Mouse (Mus musculus) liver, postnatal 0 days (tissue): ENCODE results near the gene Immp2l. TPM values are rescaled to one million over a fixed set of nuclear protein-coding genes. Genes with fewer than 3 reads are reported as not detected.

ENCODE experiments used
- ATAC-seq: fragments of 200-750 bp; cut with Nextera tagmentation; 2 replicates; pipeline ENCODE4 v1.8.0; 2017; ENCODE audit warnings: mild to moderate bottlenecking, moderate library complexity
- DNase-seq: peaks from one replicate; pipeline ENCODE4 v3.0.0-alpha.2; 2016
- H3K27ac ChIP-seq: fragments of 300-500 bp; sonication (generic); 2 replicates; pipeline ENCODE4 v1.5.1; 2014; ENCODE audit warnings: antibody characterized with exemption, moderate library complexity, mild to moderate bottlenecking, low read depth
- H3K27me3 ChIP-seq: fragments of 300-500 bp; sonication (generic); 2 replicates; pipeline ENCODE4 v1.6.1; 2014; ENCODE audit warnings: low read length, control low read depth, mixed read lengths; ENCODE audit not compliant: insufficient read depth
- H3K36me3 ChIP-seq: fragments of 300-500 bp; sonication (generic); replicated peaks from 2 replicates; pipeline ENCODE4 v1.6.1; 2014; ENCODE audit warnings: mild to moderate bottlenecking, control low read depth, low read length, moderate library complexity, mixed read lengths; ENCODE audit not compliant: insufficient read depth
- H3K4me1 ChIP-seq: fragments of 300-500 bp; sonication (generic); 2 replicates; pipeline ENCODE4 v1.6.1; 2014; ENCODE audit warnings: antibody characterized with exemption, mild to moderate bottlenecking, control low read depth; ENCODE audit not compliant: insufficient read depth
- H3K4me2 ChIP-seq: fragments of 300-500 bp; sonication (generic); 2 replicates; pipeline ENCODE4 v1.6.1; 2014; ENCODE audit warnings: low read depth, mild to moderate bottlenecking, low read length, moderate library complexity, mixed read lengths
- H3K4me3 ChIP-seq: fragments of 300-500 bp; sonication (generic); 2 replicates; pipeline ENCODE4 v1.5.1; 2014; ENCODE audit warnings: low read depth, low read length
- H3K9ac ChIP-seq: fragments of 300-500 bp; sonication (generic); replicated peaks from 2 replicates; pipeline ENCODE4 v1.6.1; 2014; ENCODE audit warnings: mild to moderate bottlenecking, moderate library complexity
- H3K9me3 ChIP-seq: fragments of 300-500 bp; sonication (generic); 2 replicates; pipeline ENCODE4 v1.6.1; 2016; ENCODE audit warnings: mild to moderate bottlenecking, control low read depth, low read length, mixed read lengths
- CTCF ChIP-seq: sonication (generic); IDR thresholded peaks from 2 replicates; pipeline ENCODE4 v1.5.1; 2016; ENCODE audit warnings: antibody characterized with exemption, low read depth
- EP300 ChIP-seq: IDR thresholded peaks from 2 replicates; pipeline ENCODE4 v1.6.1; 2016; ENCODE audit warnings: antibody characterized with exemption, low read depth, mild to moderate bottlenecking
- WGBS: fragments of 180-500 bp; shearing (Covaris S2); extraction: QIAGEN DNeasy Blood & Tissue Kit; methylation state at CpG from one replicate; pipeline ENCODE4 v1.1.7; 2014; ENCODE audit not compliant: insufficient replicate concordance; 5-methylcytosine and 5-hydroxymethylcytosine counted together
- polyA plus RNA-seq: library from polyadenylated mRNA; unstranded; fragments of >200 nt; fragmentation: Nextera tagmentation; extraction: Ambion mirVana; gene quantifications from 2 replicates; pipeline ENCODE4 v1.2.1, GENCODE M21; 2015

The Immp2l gene
- polyA plus RNA-seq, 1 experiment from 2014 or later = 35.9 TPM

GRCm38 (mm10) chr12:41944079-41944672, 920.3 kb downstream of the Immp2l start:
- H3K9me3 ChIP-seq = no peaks in the 10 kb centered on the region
- DNase-seq (no peak), ATAC-seq (no peak)
- no peak overlapping the region for H3K4me3 ChIP-seq
- H3K36me3 ChIP-seq = no peaks in the 10 kb centered on the region
- no peaks in the 10 kb centered on the region for H3K27me3 ChIP-seq
- WGBS = 75% methylated on average over 4 of the region's 4 CpGs
- H3K4me2 ChIP-seq = no peak overlapping the region
- TF ChIP-seq EP300 = no peak
- no peak for TF ChIP-seq CTCF
- H3K9ac ChIP-seq = no peak overlapping the region
- H3K27ac ChIP-seq = no peak overlapping the region
- H3K4me1 ChIP-seq = no peaks in the 10 kb centered on the region

- no peak for ATAC-seq
- no peak for TF ChIP-seq CTCF
- TF ChIP-seq EP300 = no peak
- no peaks in the 10 kb centered on the region for H3K4me1 ChIP-seq
These were observed 922.6 kb downstream of the Immp2l start for GRCm38 (mm10) chr12:41946536-41946935.

GRCm38 (mm10) chr12:41949409-41949808, 925.5 kb downstream of the Immp2l start:
- H3K4me3 ChIP-seq = no peak overlapping the region
- ATAC-seq (no peak), DNase-seq (no peak)
- H3K4me2 ChIP-seq = no peak overlapping the region
- H3K36me3 ChIP-seq = no peaks in the 10 kb centered on the region
- no peak for TF ChIP-seq EP300
- no peak for TF ChIP-seq CTCF
- H3K4me1 ChIP-seq = no peaks in the 10 kb centered on the region
- no peak overlapping the region for H3K9ac ChIP-seq
- H3K27ac ChIP-seq = no peak overlapping the region
- no peaks in the 10 kb centered on the region for H3K9me3 ChIP-seq
- WGBS = 55% methylated on average over 1 of the region's 1 CpGs
- H3K27me3 ChIP-seq = no peaks in the 10 kb centered on the region

More at GRCm38 (mm10) chr12:41946536-41946935, 922.6 kb downstream of the Immp2l start:
- Histone ChIP-seq H3K9me3 (no peaks in the 10 kb centered on the region), H3K4me2 (no peak overlapping the region), H3K36me3 (no peaks in the 10 kb centered on the region), H3K27me3 (no peaks in the 10 kb centered on the region), H3K9ac (no peak overlapping the region), H3K27ac (no peak overlapping the region), H3K4me3 (no peak overlapping the region)
- DNase-seq = no peak

GRCm38 (mm10) chr12:41949841-41950241, 926.0 kb downstream of the Immp2l start:
- H3K4me2 ChIP-seq = no peak overlapping the region
- H3K27ac ChIP-seq = no peak overlapping the region
- no peaks in the 10 kb centered on the region for H3K27me3 ChIP-seq
- no peak overlapping the region for H3K4me3 ChIP-seq
- H3K36me3 ChIP-seq = no peaks in the 10 kb centered on the region
- no peak for TF ChIP-seq CTCF
- TF ChIP-seq EP300 = no peak
- no peak for ATAC-seq
- DNase-seq = no peak
- no peaks in the 10 kb centered on the region for H3K9me3 ChIP-seq
- H3K9ac ChIP-seq = no peak overlapping the region
- 74% methylated on average over 6 of the region's 6 CpGs for WGBS
- H3K4me1 ChIP-seq = no peaks in the 10 kb centered on the region

GRCm38 (mm10) chr12:41950726-41951125, 926.8 kb downstream of the Immp2l start:
- Histone ChIP-seq H3K9ac (no peak overlapping the region), H3K4me1 (no peaks in the 10 kb centered on the region), H3K4me3 (no peak overlapping the region), H3K9me3 (no peaks in the 10 kb centered on the region), H3K27me3 (no peaks in the 10 kb centered on the region), H3K36me3 (no peaks in the 10 kb centered on the region), H3K27ac (no peak overlapping the region), H3K4me2 (no peak overlapping the region)
- DNase-seq (no peak), ATAC-seq (no peak)
- 82% methylated on average over 2 of the region's 2 CpGs for WGBS
- TF ChIP-seq EP300 (no peak), CTCF (no peak)

GRCm38 (mm10) chr12:41961038-41961437, 937.1 kb downstream of the Immp2l start:
- H3K4me3 ChIP-seq = no peak overlapping the region
- H3K27ac ChIP-seq = no peak overlapping the region
- WGBS = 21% methylated on average over 4 of the region's 4 CpGs
- ATAC-seq (no peak), DNase-seq (no peak)
- no peak for TF ChIP-seq CTCF
- no peak for TF ChIP-seq EP300
- no peaks in the 10 kb centered on the region for H3K4me1 ChIP-seq
- no peaks in the 10 kb centered on the region for H3K27me3 ChIP-seq
- H3K9ac ChIP-seq = no peak overlapping the region
- no peaks in the 10 kb centered on the region for H3K36me3 ChIP-seq
- H3K4me2 ChIP-seq = peak overlapping the region; percentile 16; the same call in 1 of the 2 replicates
- no peaks in the 10 kb centered on the region for H3K9me3 ChIP-seq

- H3K4me3 ChIP-seq = no peak overlapping the region
- H3K9me3 ChIP-seq = no peaks in the 10 kb centered on the region
- no peak for DNase-seq
- TF ChIP-seq EP300 (no peak), CTCF (no peak)
- no peak overlapping the region for H3K27ac ChIP-seq
- WGBS = 50% methylated on average over 1 of the region's 1 CpGs
- H3K4me2 ChIP-seq = no peak overlapping the region
- H3K36me3 ChIP-seq = no peaks in the 10 kb centered on the region
- no peaks in the 10 kb centered on the region for H3K4me1 ChIP-seq
- no peak for ATAC-seq
- no peak overlapping the region for H3K9ac ChIP-seq
- no peaks in the 10 kb centered on the region for H3K27me3 ChIP-seq
These were observed 967.5 kb downstream of the Immp2l start for GRCm38 (mm10) chr12:41991408-41991807.
